Mouse (Mus musculus): ENCODE results near the gene Ano5.

- TF ChIP-seq POLR2A (IDR thresholded peaks at IDR 0.05; ENCODE audit: borderline replicate concordance, control insufficient read depth, low read depth, low read length), result no peak
- no peak for TF ChIP-seq CTCF (IDR thresholded peaks at IDR 0.05; ENCODE audit: control insufficient read depth, insufficient read depth, low read length)
Observed at GRCm38 (mm10) chr7:51621694-51622145, 110.9 kb downstream of the Ano5 start, which contains the start of gene Slc17a6.
